Mouse (Mus musculus): Measurements from ENCODE around the gene Grhl3.

Grhl3 gene

GRCm38 (mm10) chr4:135575365-135576140 is 2.1 kb upstream of the Grhl3 start:
- CTCF ChIA-PET, result interaction anchor here (0.6 kb wide), 1 partner anchor 133 kb away, joined by 3 read pairs; no protein-coding TSS in a partner anchor

GRCm38 (mm10) chr4:135572276-135572675 is 1.2 kb downstream of the Grhl3 start:
- CTCF ChIA-PET, result interaction anchor here (0.6 kb wide), 1 partner anchor 559 kb away, joined by 3 read pairs; no protein-coding TSS in a partner anchor

- CTCF ChIA-PET, result interaction anchor here (0.7 kb wide), 1 partner anchor 259 kb away, joined by 4 read pairs; no protein-coding TSS in a partner anchor
Measured at GRCm38 (mm10) chr4:135571037-135571550, 2.3 kb downstream of the Grhl3 start.

GRCm38 (mm10) chr4:135570152-135571036 is 3.0 kb downstream of the Grhl3 start:
- CTCF ChIA-PET, result no interaction called here

- CTCF ChIA-PET, result no interaction called here
Measured at GRCm38 (mm10) chr4:135569201-135569600, 4.2 kb downstream of the Grhl3 start.

GRCm38 (mm10) chr4:135567484-135567883 is 5.9 kb downstream of the Grhl3 start:
- CTCF ChIA-PET, result interaction anchor here (0.8 kb wide), 1 partner anchor 14 kb away, joined by 4 read pairs; no protein-coding TSS in a partner anchor

GRCm38 (mm10) chr4:135567042-135567441 is 6.4 kb downstream of the Grhl3 start:
- CTCF ChIA-PET, result interaction anchor here (0.8 kb wide), 1 partner anchor 14 kb away, joined by 4 read pairs; no protein-coding TSS in a partner anchor

GRCm38 (mm10) chr4:135565400-135565799 is 8.0 kb downstream of the Grhl3 start:
- CTCF ChIA-PET, result no interaction called here

GRCm38 (mm10) chr4:135563794-135564193 is 9.6 kb downstream of the Grhl3 start:
- CTCF ChIA-PET, result no interaction called here

- CTCF ChIA-PET, result no interaction called here
Measured at GRCm38 (mm10) chr4:135549323-135549722, 24.1 kb downstream of the Grhl3 start.

GRCm38 (mm10) chr4:135548521-135549077 is 24.8 kb downstream of the Grhl3 start:
- CTCF ChIA-PET, result no interaction called here

- CTCF ChIA-PET, result no interaction called here
Measured at GRCm38 (mm10) chr4:135548108-135548507, 25.3 kb downstream of the Grhl3 start.

GRCm38 (mm10) chr4:135547551-135547950 is 25.9 kb downstream of the Grhl3 start:
- CTCF ChIA-PET, result no interaction called here

- CTCF ChIA-PET, result no interaction called here
Measured at GRCm38 (mm10) chr4:135546793-135547192, 26.6 kb downstream of the Grhl3 start.

- CTCF ChIA-PET, result no interaction called here
Measured at GRCm38 (mm10) chr4:135546008-135546407, 27.4 kb downstream of the Grhl3 start.

GRCm38 (mm10) chr4:135545080-135545511 is 28.3 kb downstream of the Grhl3 start:
- CTCF ChIA-PET, result interaction anchor here (0.6 kb wide), 2 partner anchors 24 to 488 kb away, joined by 3 read pairs; no protein-coding TSS in a partner anchor

GRCm38 (mm10) chr4:135544284-135544683 is 29.1 kb downstream of the Grhl3 start:
- CTCF ChIA-PET, result interaction anchor here (0.8 kb wide), 1 partner anchor 10 kb away, joined by 3 read pairs; no protein-coding TSS in a partner anchor

GRCm38 (mm10) chr4:135540057-135540456 is 33.4 kb downstream of the Grhl3 start:
- CTCF ChIA-PET, result no interaction called here

GRCm38 (mm10) chr4:135539056-135539455 is 34.4 kb downstream of the Grhl3 start:
- CTCF ChIA-PET, result no interaction called here

- CTCF ChIA-PET, result no interaction called here
Measured at GRCm38 (mm10) chr4:135535021-135535420, 38.4 kb downstream of the Grhl3 start.

- CTCF ChIA-PET, result no interaction called here
Measured at GRCm38 (mm10) chr4:135533001-135533400, 40.4 kb downstream of the Grhl3 start.
